Mouse (Mus musculus) heart, embryonic 13.5 days (tissue): ENCODE measurements around the gene D10Wsu102e. TPM values are rescaled to one million over a fixed set of nuclear protein-coding genes. Genes with fewer than 3 reads are reported as not detected.
"Not testable (repeated sequence)": the region's sequence is repeated elsewhere in the genome, so short reads cannot be mapped to it uniquely, and the experiment has no call there.

ENCODE experiments used
- ATAC-seq: fragments of 200-750 bp; cut with Nextera tagmentation; 2 replicates; pipeline ENCODE4 v1.8.0; 2017; ENCODE audit warnings: moderate TSS enrichment; ENCODE audit not compliant: insufficient number of reproducible peaks, low FRiP score, low TSS enrichment; ENCODE audit errors: extremely low read depth
- H3K27ac ChIP-seq: fragments of 300-500 bp; sonication (generic); replicated peaks from 2 replicates; pipeline ENCODE4 v1.5.1; 2015; ENCODE audit warnings: moderate library complexity, mild to moderate bottlenecking, inconsistent platforms
- H3K27me3 ChIP-seq: fragments of 300-500 bp; sonication (generic); replicated peaks from 2 replicates; pipeline ENCODE4 v1.6.1; 2015; ENCODE audit warnings: mild to moderate bottlenecking, inconsistent platforms
- H3K36me3 ChIP-seq: fragments of 300-500 bp; sonication (generic); 2 replicates; pipeline ENCODE4 v1.6.1; 2015; ENCODE audit warnings: mild to moderate bottlenecking, inconsistent platforms
- H3K4me1 ChIP-seq: fragments of 300-500 bp; sonication (generic); 2 replicates; pipeline ENCODE4 v1.6.1; 2015; ENCODE audit warnings: inconsistent platforms
- H3K4me2 ChIP-seq: fragments of 300-500 bp; sonication (generic); 2 replicates; pipeline ENCODE4 v1.6.1; 2015; ENCODE audit warnings: inconsistent platforms, mild to moderate bottlenecking, moderate library complexity
- H3K4me3 ChIP-seq: fragments of 300-500 bp; sonication (generic); 2 replicates; pipeline ENCODE4 v1.5.1; 2015; ENCODE audit warnings: moderate library complexity, mild to moderate bottlenecking, inconsistent platforms
- H3K9ac ChIP-seq: fragments of 300-500 bp; sonication (generic); 2 replicates; pipeline ENCODE4 v1.6.1; 2015; ENCODE audit warnings: inconsistent platforms, mild to moderate bottlenecking, moderate library complexity
- H3K9me3 ChIP-seq: fragments of 300-500 bp; sonication (generic); 2 replicates; pipeline ENCODE4 v1.6.1; 2016; ENCODE audit warnings: inconsistent platforms
- WGBS: fragments of 180-500 bp; shearing (Covaris S2); methylation state at CpG from one replicate; pipeline ENCODE4 v1.1.7; 2015; ENCODE audit warnings: mixed read lengths; 5-methylcytosine and 5-hydroxymethylcytosine counted together
- polyA plus RNA-seq: library from polyadenylated mRNA; unstranded; fragments of >200 nt; fragmentation: Nextera tagmentation; extraction: Ambion mirVana; gene quantifications from 2 replicates; pipeline ENCODE4 v1.2.1, GENCODE M21; 2015

Gene D10Wsu102e
- polyA plus RNA-seq, 1 experiment from 2014 or later = 0.40 TPM

GRCm38 (mm10) chr10:83397336-83397735 is 37.3 kb downstream of the D10Wsu102e start:
- Histone ChIP-seq H3K27ac (no peak overlapping the region), H3K9ac (no peak overlapping the region), H3K27me3 (no peaks in the 10 kb centered on the region), H3K9me3 (no peaks in the 10 kb centered on the region), H3K4me2 (no peak overlapping the region), H3K4me1 (no peaks in the 10 kb centered on the region), H3K36me3 (no peaks in the 10 kb centered on the region), H3K4me3 (no peak overlapping the region)
- 91% methylated on average over 2 of the region's 2 CpGs for WGBS
- no peak for ATAC-seq

GRCm38 (mm10) chr10:83400896-83401295 is 40.9 kb downstream of the D10Wsu102e start:
- 84% methylated on average over 7 of the region's 7 CpGs for WGBS
- not testable (repeated sequence) for H3K9ac ChIP-seq, H3K4me3 ChIP-seq, H3K27ac ChIP-seq, H3K4me2 ChIP-seq, H3K9me3 ChIP-seq, ATAC-seq, H3K27me3 ChIP-seq, H3K36me3 ChIP-seq, H3K4me1 ChIP-seq

- WGBS = 85% methylated on average over 11 of the region's 11 CpGs
- Histone ChIP-seq H3K4me2 (no peak overlapping the region), H3K9ac (no peak overlapping the region), H3K4me3 (no peak overlapping the region), H3K27ac (no peak overlapping the region), H3K36me3 (peaks cover 10% of the 10 kb centered on the region), H3K9me3 (peaks cover 8% of the 10 kb centered on the region; the same call in 1 of the 2 replicates), H3K4me1 (no peaks in the 10 kb centered on the region), H3K27me3 (no peaks in the 10 kb centered on the region)
- ATAC-seq = no peak
These were observed 45.0 kb downstream of the D10Wsu102e start for GRCm38 (mm10) chr10:83405031-83405430.

GRCm38 (mm10) chr10:83405711-83406110 is 45.7 kb downstream of the D10Wsu102e start:
- 91% methylated on average over 11 of the region's 11 CpGs for WGBS
- no peak overlapping the region for H3K4me2 ChIP-seq

GRCm38 (mm10) chr10:83407141-83407540 is 47.1 kb downstream of the D10Wsu102e start:
- WGBS = 93% methylated on average over 10 of the region's 10 CpGs
- peaks cover 23% of the 10 kb centered on the region for H3K36me3 ChIP-seq
- H3K4me2 ChIP-seq = no peak overlapping the region
- no peaks in the 10 kb centered on the region for H3K27me3 ChIP-seq
- peaks cover 13% of the 10 kb centered on the region; the same call in 1 of the 2 replicates for H3K9me3 ChIP-seq
- ATAC-seq = no peak
- no peak overlapping the region for H3K27ac ChIP-seq
- H3K9ac ChIP-seq = no peak overlapping the region
- H3K4me1 ChIP-seq = no peaks in the 10 kb centered on the region
- H3K4me3 ChIP-seq = no peak overlapping the region

More at GRCm38 (mm10) chr10:83405711-83406110, 45.7 kb downstream of the D10Wsu102e start:
- Histone ChIP-seq H3K27ac (no peak overlapping the region), H3K9ac (no peak overlapping the region), H3K4me3 (no peak overlapping the region), H3K27me3 (no peaks in the 10 kb centered on the region), H3K36me3 (peaks cover 16% of the 10 kb centered on the region), H3K9me3 (peaks cover 11% of the 10 kb centered on the region; the same call in 1 of the 2 replicates), H3K4me1 (no peaks in the 10 kb centered on the region)
- no peak; the same call in 1 of the 2 replicates for ATAC-seq

GRCm38 (mm10) chr10:83418466-83418865 is 58.4 kb downstream of the D10Wsu102e start:
- H3K27me3 ChIP-seq, H3K4me1 ChIP-seq, ATAC-seq, H3K27ac ChIP-seq, H3K4me2 ChIP-seq, H3K9me3 ChIP-seq, H3K9ac ChIP-seq, H3K4me3 ChIP-seq: not testable (repeated sequence)
- H3K36me3 ChIP-seq = peaks cover 19% of the 10 kb centered on the region
- WGBS = 88% methylated on average over 16 of the region's 16 CpGs

- no peaks in the 10 kb centered on the region for H3K27me3 ChIP-seq
- no peak overlapping the region for H3K27ac ChIP-seq
- no peaks in the 10 kb centered on the region for H3K4me1 ChIP-seq
- H3K36me3 ChIP-seq = 0 out of 2 replicates have a peak, but pooled peaks cover 5% of the 10 kb centered on the region
- H3K4me2 ChIP-seq = no peak overlapping the region
- WGBS = 82% methylated on average over 7 of the region's 7 CpGs
- H3K9ac ChIP-seq = no peak overlapping the region
- no peak for ATAC-seq
- H3K9me3 ChIP-seq = peaks cover 45% of the 10 kb centered on the region
- H3K4me3 ChIP-seq = no peak overlapping the region
These were observed 88.6 kb downstream of the D10Wsu102e start for GRCm38 (mm10) chr10:83448582-83448981.

- H3K9me3 ChIP-seq = peaks cover 43% of the 10 kb centered on the region
- WGBS = 81% methylated on average over 3 of the region's 3 CpGs
These were observed 97.5 kb downstream of the D10Wsu102e start for GRCm38 (mm10) chr10:83457531-83457930.

GRCm38 (mm10) chr10:83475226-83475625 is 115.2 kb downstream of the D10Wsu102e start:
- Histone ChIP-seq H3K4me3 (no peak overlapping the region), H3K9me3 (peaks cover 14% of the 10 kb centered on the region; the same call in 1 of the 2 replicates), H3K27me3 (no peaks in the 10 kb centered on the region), H3K4me2 (no peak overlapping the region), H3K9ac (no peak overlapping the region), H3K4me1 (no peaks in the 10 kb centered on the region), H3K36me3 (0 out of 2 replicates have a peak, but pooled peaks cover 4% of the 10 kb centered on the region), H3K27ac (no peak overlapping the region)
- 89% methylated on average over 13 of the region's 13 CpGs for WGBS
- no peak for ATAC-seq

More at GRCm38 (mm10) chr10:83457531-83457930, 97.5 kb downstream of the D10Wsu102e start:
- Histone ChIP-seq H3K4me1 (no peaks in the 10 kb centered on the region), H3K36me3 (peaks cover 13% of the 10 kb centered on the region; the same call in 1 of the 2 replicates), H3K4me2 (no peak overlapping the region), H3K4me3 (no peak overlapping the region), H3K9ac (no peak overlapping the region), H3K27me3 (no peaks in the 10 kb centered on the region), H3K27ac (no peak overlapping the region)
- no peak for ATAC-seq

- WGBS = 79% methylated on average over 5 of the region's 5 CpGs
- H3K27ac ChIP-seq = no peak overlapping the region
- H3K9ac ChIP-seq = no peak overlapping the region
- no peaks in the 10 kb centered on the region for H3K4me1 ChIP-seq
- H3K36me3 ChIP-seq = 0 out of 2 replicates have a peak, but pooled peaks cover 4% of the 10 kb centered on the region
- H3K27me3 ChIP-seq = no peaks in the 10 kb centered on the region
- H3K9me3 ChIP-seq = peaks cover 14% of the 10 kb centered on the region; the same call in 1 of the 2 replicates
- no peak overlapping the region for H3K4me3 ChIP-seq
- ATAC-seq = no peak
- no peak overlapping the region for H3K4me2 ChIP-seq
These were observed 117.3 kb downstream of the D10Wsu102e start for GRCm38 (mm10) chr10:83477286-83477685.

- WGBS = 79% methylated on average over 6 of the region's 6 CpGs
- H3K4me2 ChIP-seq = no peak overlapping the region
- H3K9ac ChIP-seq = no peak overlapping the region
- H3K4me3 ChIP-seq = no peak overlapping the region
- no peaks in the 10 kb centered on the region for H3K27me3 ChIP-seq
- no peak overlapping the region for H3K27ac ChIP-seq
- peaks cover 43% of the 10 kb centered on the region for H3K36me3 ChIP-seq
- H3K9me3 ChIP-seq = no peaks in the 10 kb centered on the region
- H3K4me1 ChIP-seq = no peaks in the 10 kb centered on the region
- ATAC-seq = no peak
These were observed 130.5 kb downstream of the D10Wsu102e start for GRCm38 (mm10) chr10:83490506-83490905.

- H3K27ac ChIP-seq = no peak overlapping the region
- H3K4me2 ChIP-seq = no peak overlapping the region
- no peaks in the 10 kb centered on the region for H3K9me3 ChIP-seq
- no peak overlapping the region for H3K9ac ChIP-seq
- no peaks in the 10 kb centered on the region for H3K4me1 ChIP-seq
- ATAC-seq = no peak
- no peak overlapping the region for H3K4me3 ChIP-seq
- no peaks in the 10 kb centered on the region for H3K27me3 ChIP-seq
- WGBS = 83% methylated on average over 13 of the region's 13 CpGs
- H3K36me3 ChIP-seq = peaks cover 27% of the 10 kb centered on the region
These were observed 137.3 kb downstream of the D10Wsu102e start for GRCm38 (mm10) chr10:83497321-83497720.
